Mouse (Mus musculus): ENCODE measurements at regions not wholly inside any gene's neighbourhood (a gene's known extent, or its start where the extent isn't known, plus 50 kb on each side); places are given as distances from the start of the nearest gene placed in this dataset.

DNA sequence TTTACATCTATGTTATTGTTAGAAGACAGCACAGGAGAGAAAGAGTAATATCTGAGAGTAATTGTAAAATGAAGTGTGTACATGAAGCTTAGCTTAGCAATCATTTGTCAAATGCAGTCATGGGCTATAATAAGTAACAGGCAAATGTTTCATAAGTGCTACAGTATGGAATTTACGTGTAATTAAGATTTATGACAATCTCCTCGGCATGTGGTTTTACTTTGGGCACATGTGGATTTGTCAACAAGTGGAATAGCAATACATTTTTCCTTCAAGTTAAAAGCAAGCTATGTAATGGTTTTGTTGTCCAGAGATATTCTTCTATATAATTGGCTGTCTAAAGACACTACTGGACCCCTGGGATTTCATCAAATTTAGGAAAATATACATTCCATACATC is 577.9 kb upstream of the N6amt1 start:
- H3K4me1 ChIP-seq (ENCODE audit: control insufficient read depth in 2 of 2, insufficient read depth in 2 of 2, low read length in 2 of 2, poor library complexity in 1 of 2), result no peaks in the 10 kb centered on the region
- in situ Hi-C loops (cut with MboI; ENCODE audit: low sequenced_read_pairs in 2 of 2, unreplicated experiment in 2 of 2), result no loop called here
- DNase-seq (ENCODE audit: low read depth, low spot score), result no peak
- H3K9me3 ChIP-seq (ENCODE audit: control insufficient read depth, insufficient read depth, low read depth, low read length), result no peaks in the 10 kb centered on the region
- no peaks in the 10 kb centered on the region for H3K36me3 ChIP-seq (ENCODE audit: control insufficient read depth, insufficient read depth, low read length, poor library complexity, severe bottlenecking)
- TF ChIP-seq ZNF384 (IDR thresholded peaks at IDR 0.05; ENCODE audit: low read depth, low read length) (no peak), ZC3H11A (IDR thresholded peaks at IDR 0.05; ENCODE audit: borderline replicate concordance, low read depth, low read length) (no peak), HCFC1 (IDR thresholded peaks at IDR 0.05; ENCODE audit: borderline replicate concordance, insufficient read depth, low read length) (no peak), CHD2 (IDR thresholded peaks at IDR 0.05; ENCODE audit: low read depth, low read length) (no peak), MAFK (IDR thresholded peaks at IDR 0.05; ENCODE audit: insufficient read depth, low read depth, low read length) (no peak)
- H3K27ac ChIP-seq (ENCODE audit: insufficient read depth, low read depth, low read length, poor library complexity, severe bottlenecking), result no peak overlapping the region
- no peak overlapping the region for H3K9ac ChIP-seq (ENCODE audit: insufficient read depth, low read depth, low read length, poor library complexity, severe bottlenecking)
- no peak overlapping the region for H3K4me3 ChIP-seq (ENCODE audit: insufficient read depth in 1 of 2, low read depth in 1 of 2, low read length in 2 of 2, poor library complexity in 1 of 2, severe bottlenecking in 1 of 2)

DNA sequence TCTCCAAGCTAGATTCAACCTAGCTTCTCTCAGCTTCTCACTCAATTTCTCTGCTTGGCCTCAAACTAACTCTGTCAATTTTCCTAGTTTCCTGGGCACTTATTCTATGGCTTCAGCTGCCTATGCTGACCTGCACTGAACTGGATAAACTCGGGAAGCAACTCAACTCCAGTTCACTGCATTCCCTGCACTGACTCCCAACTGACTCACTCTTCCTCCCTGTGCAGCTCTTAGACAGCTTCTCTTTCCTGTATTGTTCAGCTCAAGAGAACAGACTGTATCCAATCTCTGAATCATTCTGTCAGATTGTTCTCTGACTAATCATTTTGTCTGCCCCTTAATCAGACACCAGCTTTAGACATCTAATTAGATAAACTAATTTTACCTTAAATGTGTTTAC is 581.4 kb upstream of the N6amt1 start:
- in situ Hi-C loops (cut with MboI; ENCODE audit: low sequenced_read_pairs in 2 of 2, unreplicated experiment in 2 of 2), result no loop called here
- DNase-seq (ENCODE audit: low read depth, low spot score), result no peak

DNA sequence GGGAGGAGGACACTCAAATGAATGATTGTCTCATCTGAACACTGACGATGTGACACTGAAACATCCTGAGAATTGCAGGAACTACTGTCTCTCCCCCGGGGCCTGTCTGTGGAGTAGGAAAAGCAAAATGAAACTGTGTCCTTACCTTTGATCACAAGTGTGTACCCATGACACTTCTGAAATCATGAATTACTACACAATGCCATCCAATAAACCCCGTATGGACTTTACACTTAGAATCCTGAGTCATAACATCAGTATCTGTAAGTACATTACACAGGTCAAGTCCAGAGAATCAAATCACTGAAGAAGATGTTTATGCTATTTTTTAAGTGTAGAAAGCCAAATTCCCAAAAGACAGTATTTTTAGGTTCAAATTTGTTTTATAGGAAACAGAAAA is 585.1 kb upstream of the N6amt1 start:
- no peak for DNase-seq (ENCODE audit: low read depth, low spot score)
- no peak overlapping the region for H3K9ac ChIP-seq (ENCODE audit: insufficient read depth, low read depth, low read length, poor library complexity, severe bottlenecking)
- H3K27ac ChIP-seq (ENCODE audit: insufficient read depth, low read depth, low read length, poor library complexity, severe bottlenecking), result no peak overlapping the region
- H3K4me1 ChIP-seq (ENCODE audit: control insufficient read depth in 2 of 2, insufficient read depth in 2 of 2, low read length in 2 of 2, poor library complexity in 1 of 2), result no peaks in the 10 kb centered on the region
- H3K36me3 ChIP-seq (ENCODE audit: control insufficient read depth, insufficient read depth, low read length, poor library complexity, severe bottlenecking), result no peaks in the 10 kb centered on the region
- no peak overlapping the region for H3K4me3 ChIP-seq (ENCODE audit: insufficient read depth in 1 of 2, low read depth in 1 of 2, low read length in 2 of 2, poor library complexity in 1 of 2, severe bottlenecking in 1 of 2)
- in situ Hi-C loops (cut with MboI; ENCODE audit: low sequenced_read_pairs in 2 of 2, unreplicated experiment in 2 of 2), result no loop called here
- no peak for TF ChIP-seq CHD2 (IDR thresholded peaks at IDR 0.05; ENCODE audit: low read depth, low read length)
- TF ChIP-seq ZC3H11A (IDR thresholded peaks at IDR 0.05; ENCODE audit: borderline replicate concordance, low read depth, low read length), result no peak
- no peak for TF ChIP-seq ZNF384 (IDR thresholded peaks at IDR 0.05; ENCODE audit: low read depth, low read length)
- no peak for TF ChIP-seq MAFK (IDR thresholded peaks at IDR 0.05; ENCODE audit: insufficient read depth, low read depth, low read length)
- no peak for TF ChIP-seq HCFC1 (IDR thresholded peaks at IDR 0.05; ENCODE audit: borderline replicate concordance, insufficient read depth, low read length)
- no peaks in the 10 kb centered on the region for H3K9me3 ChIP-seq (ENCODE audit: control insufficient read depth, insufficient read depth, low read depth, low read length)

More for the DNA sequence above, 581.4 kb upstream of the N6amt1 start:
- TF ChIP-seq ZC3H11A (IDR thresholded peaks at IDR 0.05; ENCODE audit: borderline replicate concordance, low read depth, low read length) (no peak), MAFK (IDR thresholded peaks at IDR 0.05; ENCODE audit: insufficient read depth, low read depth, low read length) (no peak), ZNF384 (IDR thresholded peaks at IDR 0.05; ENCODE audit: low read depth, low read length) (no peak)
- Histone ChIP-seq H3K4me1 (ENCODE audit: control insufficient read depth in 2 of 2, insufficient read depth in 2 of 2, low read length in 2 of 2, poor library complexity in 1 of 2) (no peaks in the 10 kb centered on the region), H3K4me3 (ENCODE audit: insufficient read depth in 1 of 2, low read depth in 1 of 2, low read length in 2 of 2, poor library complexity in 1 of 2, severe bottlenecking in 1 of 2) (no peak overlapping the region), H3K36me3 (ENCODE audit: control insufficient read depth, insufficient read depth, low read length, poor library complexity, severe bottlenecking) (no peaks in the 10 kb centered on the region), H3K9ac (ENCODE audit: insufficient read depth, low read depth, low read length, poor library complexity, severe bottlenecking) (no peak overlapping the region), H3K9me3 (ENCODE audit: control insufficient read depth, insufficient read depth, low read depth, low read length) (no peaks in the 10 kb centered on the region), H3K27ac (ENCODE audit: insufficient read depth, low read depth, low read length, poor library complexity, severe bottlenecking) (no peak overlapping the region)

DNA sequence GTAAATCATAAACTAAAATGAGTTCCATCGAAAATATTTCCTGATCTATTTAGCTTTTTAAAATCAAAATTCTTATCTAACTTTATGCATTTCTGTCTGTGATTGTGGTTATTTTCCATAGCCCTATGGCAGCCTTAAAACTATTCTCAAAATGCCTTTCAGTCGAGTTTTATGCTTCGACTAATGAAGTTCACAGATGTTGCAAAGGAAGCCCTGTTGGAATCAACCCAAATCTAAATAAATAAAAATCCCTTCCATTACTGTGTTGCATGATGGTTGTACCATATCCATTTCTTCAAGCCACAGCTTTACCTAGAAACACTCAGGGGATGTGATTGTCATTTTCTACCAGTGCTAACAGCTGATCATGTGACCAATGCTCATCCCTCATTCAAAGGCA is 585.6 kb upstream of the N6amt1 start:
- Histone ChIP-seq H3K9me3 (ENCODE audit: control insufficient read depth, insufficient read depth, low read depth, low read length) (no peaks in the 10 kb centered on the region), H3K9ac (ENCODE audit: insufficient read depth, low read depth, low read length, poor library complexity, severe bottlenecking) (no peak overlapping the region), H3K4me3 (ENCODE audit: insufficient read depth in 1 of 2, low read depth in 1 of 2, low read length in 2 of 2, poor library complexity in 1 of 2, severe bottlenecking in 1 of 2) (no peak overlapping the region), H3K4me1 (ENCODE audit: control insufficient read depth in 2 of 2, insufficient read depth in 2 of 2, low read length in 2 of 2, poor library complexity in 1 of 2) (no peaks in the 10 kb centered on the region), H3K36me3 (ENCODE audit: control insufficient read depth, insufficient read depth, low read length, poor library complexity, severe bottlenecking) (no peaks in the 10 kb centered on the region), H3K27ac (ENCODE audit: insufficient read depth, low read depth, low read length, poor library complexity, severe bottlenecking) (no peak overlapping the region)
- in situ Hi-C loops (cut with MboI; ENCODE audit: low sequenced_read_pairs in 2 of 2, unreplicated experiment in 2 of 2), result no loop called here
- TF ChIP-seq HCFC1 (IDR thresholded peaks at IDR 0.05; ENCODE audit: borderline replicate concordance, insufficient read depth, low read length) (no peak), ZC3H11A (IDR thresholded peaks at IDR 0.05; ENCODE audit: borderline replicate concordance, low read depth, low read length) (no peak), CHD2 (IDR thresholded peaks at IDR 0.05; ENCODE audit: low read depth, low read length) (no peak)
- no peak for DNase-seq (ENCODE audit: low read depth, low spot score)

DNA sequence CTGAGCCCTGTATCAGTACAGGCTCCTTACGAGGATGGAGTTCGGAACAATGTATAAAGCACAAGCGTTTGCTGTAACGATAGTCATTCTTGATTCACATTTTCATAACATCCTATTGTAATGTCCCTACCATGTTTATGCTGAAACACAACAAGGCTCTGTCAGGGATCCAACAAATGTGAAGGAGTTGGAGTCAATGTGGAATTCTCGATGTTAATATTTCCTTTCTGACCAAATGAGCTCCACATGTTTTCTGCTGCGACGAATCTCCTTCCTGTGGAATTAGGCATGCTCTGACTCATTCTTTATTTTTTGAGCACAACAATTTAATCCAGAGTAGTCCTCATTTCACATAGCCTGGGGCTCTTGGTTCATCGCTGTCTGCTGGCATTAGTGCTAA is 588.0 kb upstream of the N6amt1 start:
- TF ChIP-seq CHD2 (IDR thresholded peaks at IDR 0.05; ENCODE audit: low read depth, low read length), result no peak
- no peak for TF ChIP-seq HCFC1 (IDR thresholded peaks at IDR 0.05; ENCODE audit: borderline replicate concordance, insufficient read depth, low read length)
- TF ChIP-seq ZNF384 (IDR thresholded peaks at IDR 0.05; ENCODE audit: low read depth, low read length), result no peak
- no peak for TF ChIP-seq ZC3H11A (IDR thresholded peaks at IDR 0.05; ENCODE audit: borderline replicate concordance, low read depth, low read length)
- TF ChIP-seq MAFK (IDR thresholded peaks at IDR 0.05; ENCODE audit: insufficient read depth, low read depth, low read length), result no peak
- no peak overlapping the region for H3K27ac ChIP-seq (ENCODE audit: insufficient read depth, low read depth, low read length, poor library complexity, severe bottlenecking)
- no peak overlapping the region for H3K4me3 ChIP-seq (ENCODE audit: insufficient read depth in 1 of 2, low read depth in 1 of 2, low read length in 2 of 2, poor library complexity in 1 of 2, severe bottlenecking in 1 of 2)
- no peaks in the 10 kb centered on the region for H3K4me1 ChIP-seq (ENCODE audit: control insufficient read depth in 2 of 2, insufficient read depth in 2 of 2, low read length in 2 of 2, poor library complexity in 1 of 2)
- no peaks in the 10 kb centered on the region for H3K36me3 ChIP-seq (ENCODE audit: control insufficient read depth, insufficient read depth, low read length, poor library complexity, severe bottlenecking)
- in situ Hi-C loops (cut with MboI; ENCODE audit: low sequenced_read_pairs in 2 of 2, unreplicated experiment in 2 of 2), result no loop called here
- no peak for DNase-seq (ENCODE audit: low read depth, low spot score)
- no peaks in the 10 kb centered on the region for H3K9me3 ChIP-seq (ENCODE audit: control insufficient read depth, insufficient read depth, low read depth, low read length)
- H3K9ac ChIP-seq (ENCODE audit: insufficient read depth, low read depth, low read length, poor library complexity, severe bottlenecking), result no peak overlapping the region

Measured in ES-E14 (cell line).